Mouse (Mus musculus) heart, embryonic 14.5 days (tissue): Measurements from ENCODE around the gene Cald1. TPM values are rescaled to one million over a fixed set of nuclear protein-coding genes. Genes with fewer than 3 reads are reported as not detected.

Experiments
- ATAC-seq: fragments of 200-750 bp; cut with Nextera tagmentation; 2 replicates; pipeline ENCODE4 v1.8.0; 2017; ENCODE audit warnings: low read depth, moderate TSS enrichment; ENCODE audit not compliant: insufficient number of reproducible peaks, insufficient read depth, low FRiP score
- H3K27ac ChIP-seq, 2 experiments: fragments of 200-500 bp in 1 of 2; fragments of 300-500 bp in 1 of 2; sonication (generic) in 1 of 2; replicated peaks in 1 of 2; 2 replicates each; pipeline ENCODE4 v1.5.1; 2012 to 2014; ENCODE audit warnings: low read depth in 2 of 2, low read length in 2 of 2, control low read depth in 1 of 2, mild to moderate bottlenecking in 1 of 2, mixed read lengths in 1 of 2; ENCODE audit not compliant: control insufficient read depth in 1 of 2, insufficient read depth in 1 of 2
- H3K27me3 ChIP-seq: fragments of 300-500 bp; sonication (generic); 2 replicates; pipeline ENCODE4 v1.6.1; 2014; ENCODE audit warnings: mild to moderate bottlenecking, low read length, control low read depth; ENCODE audit not compliant: control insufficient read depth, insufficient read depth
- H3K36me3 ChIP-seq: fragments of 300-500 bp; sonication (generic); 2 replicates; pipeline ENCODE4 v1.6.1; 2014; ENCODE audit warnings: mild to moderate bottlenecking, control low read depth, low read length, mixed read lengths; ENCODE audit not compliant: control insufficient read depth, insufficient read depth
- H3K4me1 ChIP-seq, 2 experiments: fragments of 200-500 bp in 1 of 2; fragments of 300-500 bp in 1 of 2; sonication (generic) in 1 of 2; 2 replicates each; pipeline ENCODE4 v1.6.1; 2012 to 2014; ENCODE audit warnings: low read length in 2 of 2, control low read depth in 1 of 2, mixed read lengths in 1 of 2; ENCODE audit not compliant: control insufficient read depth in 2 of 2, insufficient read depth in 2 of 2
- H3K4me2 ChIP-seq: fragments of 300-500 bp; sonication (generic); 2 replicates; pipeline ENCODE4 v1.6.1; 2014; ENCODE audit warnings: mild to moderate bottlenecking, low read length
- H3K4me3 ChIP-seq, 2 experiments: fragments of 200-500 bp in 1 of 2; fragments of 300-500 bp in 1 of 2; sonication (generic) in 1 of 2; 2 replicates each; pipeline ENCODE4 v1.5.1; 2012 to 2014; ENCODE audit warnings: low read length in 2 of 2, mild to moderate bottlenecking in 2 of 2, control low read depth in 1 of 2, low read depth in 1 of 2, moderate library complexity in 1 of 2; ENCODE audit not compliant: control insufficient read depth in 1 of 2, insufficient read depth in 1 of 2
- H3K9ac ChIP-seq: fragments of 300-500 bp; sonication (generic); 2 replicates; pipeline ENCODE4 v1.6.1; 2014; ENCODE audit warnings: mild to moderate bottlenecking, low read length
- H3K9me3 ChIP-seq: fragments of 300-500 bp; sonication (generic); 2 replicates; pipeline ENCODE4 v1.6.1; 2016; ENCODE audit warnings: low read length, control low read depth; ENCODE audit not compliant: control insufficient read depth
- WGBS: fragments of 180-500 bp; shearing (Covaris S2); extraction: QIAGEN DNeasy Blood & Tissue Kit; methylation state at CpG from one replicate; pipeline ENCODE4 v1.1.7; 2014; 5-methylcytosine and 5-hydroxymethylcytosine counted together
- polyA plus RNA-seq: library from polyadenylated mRNA; unstranded; fragments of >200 nt; fragmentation: Nextera tagmentation; extraction: Ambion mirVana; gene quantifications from 2 replicates; pipeline ENCODE4 v1.2.1, GENCODE M21; 2014

Gene Cald1
- polyA plus RNA-seq, 1 experiment from 2014 or later: 122 TPM

DNA sequence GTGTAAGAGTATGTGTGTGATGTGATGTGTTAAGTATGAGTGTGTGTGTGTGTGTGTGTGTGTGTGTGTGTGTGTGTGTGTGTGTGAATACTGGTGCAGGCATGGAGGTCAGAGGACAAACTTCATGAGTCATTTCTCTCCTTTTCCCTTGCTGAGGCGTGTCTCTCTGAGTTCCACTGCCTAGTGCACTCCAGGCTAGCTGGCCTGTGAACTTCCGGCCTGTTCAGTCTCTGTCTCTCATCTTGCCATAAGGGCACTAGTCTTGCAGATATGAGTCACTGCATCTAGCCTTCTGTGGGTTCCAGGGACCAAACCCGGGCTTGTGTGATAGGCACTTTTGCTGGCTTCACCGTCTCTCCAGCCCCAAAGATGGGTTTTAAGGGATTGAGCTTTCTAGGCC is 114.9 kb downstream of the Cald1 start:
- H3K27me3 ChIP-seq: no peaks in the 10 kb centered on the region
- 0 out of 2 replicates have a peak, but pooled peaks cover 5% of the 10 kb centered on the region for H3K36me3 ChIP-seq
- H3K27ac ChIP-seq: peak overlapping the region in 1 of 2 experiments; percentile 17; a peak in 1 of 4 replicates
- H3K9ac ChIP-seq: no peak overlapping the region
- no peak overlapping the region for H3K4me3 ChIP-seq
- H3K4me2 ChIP-seq: no peak overlapping the region
- H3K4me1 ChIP-seq: peaks cover 47 to 73% of the 10 kb centered on the region in 2 experiments
- 50% methylated on average over 4 of the region's 4 CpGs for WGBS
- no peaks in the 10 kb centered on the region for H3K9me3 ChIP-seq
- no peak for ATAC-seq

DNA sequence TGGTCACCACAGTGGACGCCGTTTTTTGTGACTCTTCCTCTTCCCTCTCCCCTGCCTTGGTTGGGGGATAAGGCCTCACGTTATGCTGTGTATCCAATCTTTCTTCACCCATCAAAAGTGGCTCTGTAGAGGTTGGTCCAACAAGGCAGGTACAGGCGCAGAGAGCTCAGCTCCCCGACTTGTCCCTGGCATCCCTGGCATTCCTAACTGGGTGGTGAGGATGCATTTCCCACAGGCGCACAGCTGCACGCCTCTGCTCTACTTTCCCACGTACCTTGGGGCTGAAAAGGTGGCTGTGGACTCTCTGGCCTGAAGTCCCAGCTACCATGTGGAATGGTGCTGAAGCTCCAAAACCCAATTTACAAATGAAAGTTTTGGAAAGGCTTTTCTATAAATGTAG is 115.5 kb downstream of the Cald1 start:
- H3K4me1 ChIP-seq: peaks cover 47 to 73% of the 10 kb centered on the region in 2 experiments
- H3K4me3 ChIP-seq: no peak overlapping the region
- 71% methylated on average over 8 of the region's 8 CpGs for WGBS
- no peak overlapping the region for H3K4me2 ChIP-seq
- H3K27ac ChIP-seq: peak overlapping the region in 1 of 2 experiments; percentile 17; a peak in 1 of 4 replicates
- H3K36me3 ChIP-seq: 0 out of 2 replicates have a peak, but pooled peaks cover 5% of the 10 kb centered on the region
- H3K27me3 ChIP-seq: no peaks in the 10 kb centered on the region
- no peak for ATAC-seq
- H3K9me3 ChIP-seq: no peaks in the 10 kb centered on the region
- no peak overlapping the region for H3K9ac ChIP-seq

DNA sequence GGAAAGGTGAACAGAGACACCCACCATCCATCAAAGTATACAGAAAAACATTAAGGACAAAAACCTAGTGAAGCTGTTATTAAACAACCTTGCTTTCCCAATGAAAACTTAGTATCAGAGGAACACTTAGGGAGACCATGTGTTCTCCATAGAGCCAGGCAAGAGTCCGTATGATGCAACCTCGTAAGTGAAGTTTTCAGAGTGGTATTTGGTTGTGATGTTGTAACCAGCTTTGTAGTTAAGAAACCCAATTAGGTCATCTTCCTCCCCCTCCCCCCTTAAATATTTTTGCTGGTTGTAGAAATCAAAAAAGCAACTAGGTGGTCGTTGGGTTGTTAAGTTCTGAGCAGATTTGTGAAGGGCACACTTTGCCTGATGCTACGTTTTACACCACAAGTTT is 116.3 kb downstream of the Cald1 start:
- Histone ChIP-seq H3K36me3 (peaks cover 5% of the 10 kb centered on the region; the same call in 1 of the 2 replicates), H3K4me1 (peaks cover 52 to 76% of the 10 kb centered on the region in 2 experiments), H3K4me3 (no peak overlapping the region), H3K27me3 (no peaks in the 10 kb centered on the region), H3K9ac (no peak overlapping the region), H3K27ac (no peak overlapping the region), H3K9me3 (no peaks in the 10 kb centered on the region), H3K4me2 (no peak overlapping the region)
- WGBS: 85% methylated on average over 4 of the region's 4 CpGs
- ATAC-seq: no peak

DNA sequence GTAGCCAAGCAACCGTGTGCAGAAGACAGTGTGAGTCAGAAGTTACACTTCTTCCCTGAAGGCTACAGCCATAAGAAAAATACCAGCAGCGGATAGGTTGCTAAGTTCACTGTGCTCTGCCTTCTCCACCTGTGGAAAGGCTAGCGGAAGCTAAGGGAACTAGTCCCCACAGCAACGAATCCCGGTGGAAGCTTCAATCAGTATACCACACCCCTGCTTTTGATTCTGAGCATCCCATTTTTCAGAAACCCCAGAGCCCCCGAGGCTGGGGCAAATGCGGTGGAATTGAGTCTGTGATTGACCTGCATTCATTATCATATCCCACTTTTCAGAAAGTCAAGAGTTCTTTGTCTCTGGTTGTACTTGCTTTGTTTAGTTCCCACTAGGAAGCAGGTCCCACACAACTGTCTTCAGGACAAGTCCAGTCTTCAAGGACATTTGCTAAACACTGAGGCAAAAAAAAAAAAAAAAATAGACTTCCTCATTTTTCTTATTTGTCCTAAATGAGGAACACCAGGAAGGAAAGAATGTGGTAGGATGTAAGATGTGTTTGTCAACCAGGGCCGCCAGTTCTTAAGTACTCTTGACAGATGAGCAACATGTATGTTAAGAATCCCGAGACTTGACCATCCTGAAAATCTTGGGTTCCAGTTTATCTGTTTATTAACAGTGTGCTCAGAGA is 118.0 kb downstream of the Cald1 start:
- H3K4me3 ChIP-seq: no peak overlapping the region
- H3K4me2 ChIP-seq: no peak overlapping the region
- H3K9me3 ChIP-seq: no peaks in the 10 kb centered on the region
- H3K27me3 ChIP-seq: no peaks in the 10 kb centered on the region
- H3K9ac ChIP-seq: no peak overlapping the region
- WGBS: 76% methylated on average over 9 of the region's 9 CpGs
- H3K36me3 ChIP-seq: peaks cover 10% of the 10 kb centered on the region
- H3K27ac ChIP-seq: peak overlapping the region in 1 of 2 experiments; percentile 78; a peak in 2 of 4 replicates
- peaks cover 53 to 84% of the 10 kb centered on the region in 2 experiments for H3K4me1 ChIP-seq
- no peak for ATAC-seq

DNA sequence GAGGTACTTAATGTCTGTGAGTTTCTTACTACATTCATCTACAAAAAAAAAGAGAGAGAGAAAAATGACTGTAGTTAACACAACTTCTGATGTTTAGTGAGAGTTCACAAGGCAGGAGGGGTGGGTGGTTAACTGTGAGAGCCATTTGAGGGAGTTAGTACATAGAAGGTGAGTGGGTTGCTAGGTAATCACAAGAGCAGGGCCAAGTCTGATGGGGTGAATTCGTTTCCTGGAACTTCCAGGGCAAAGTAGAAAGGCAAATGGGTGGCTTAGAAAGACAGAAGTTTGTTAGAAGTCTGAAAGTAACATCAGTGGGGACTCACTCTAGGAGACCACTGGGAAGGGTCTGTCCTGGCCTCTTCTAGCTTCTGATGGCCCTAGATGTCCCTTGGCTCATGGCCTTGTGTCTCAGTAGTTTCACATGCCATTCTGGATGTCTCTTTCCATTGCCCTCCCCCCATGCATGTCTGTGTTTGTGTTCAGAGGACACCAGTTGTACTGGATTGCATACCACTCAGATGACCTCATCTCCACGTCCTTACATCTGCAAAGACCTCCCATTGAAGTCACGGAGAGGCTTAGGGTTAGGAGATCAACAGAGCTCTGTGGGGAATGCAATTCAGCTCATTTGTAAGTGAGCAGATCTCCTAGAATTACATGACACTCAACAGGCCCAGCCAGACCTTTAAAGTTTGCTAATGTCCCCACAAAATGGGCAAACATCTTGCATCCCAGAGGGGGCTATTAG is 118.8 kb downstream of the Cald1 start:
- Histone ChIP-seq H3K4me3 (no peak overlapping the region), H3K27ac (peak overlapping the region; percentile 76 to 78), H3K9ac (no peak overlapping the region), H3K4me2 (0 out of 2 replicates have a peak overlapping the region, but pooled peaks have one; percentile 10), H3K9me3 (no peaks in the 10 kb centered on the region), H3K4me1 (peaks cover 56 to 85% of the 10 kb centered on the region in 2 experiments), H3K27me3 (no peaks in the 10 kb centered on the region), H3K36me3 (peaks cover 10% of the 10 kb centered on the region)
- 8% methylated on average over 3 of the region's 3 CpGs for WGBS
- ATAC-seq: peak; percentile 52; the same call in 1 of the 2 replicates

DNA sequence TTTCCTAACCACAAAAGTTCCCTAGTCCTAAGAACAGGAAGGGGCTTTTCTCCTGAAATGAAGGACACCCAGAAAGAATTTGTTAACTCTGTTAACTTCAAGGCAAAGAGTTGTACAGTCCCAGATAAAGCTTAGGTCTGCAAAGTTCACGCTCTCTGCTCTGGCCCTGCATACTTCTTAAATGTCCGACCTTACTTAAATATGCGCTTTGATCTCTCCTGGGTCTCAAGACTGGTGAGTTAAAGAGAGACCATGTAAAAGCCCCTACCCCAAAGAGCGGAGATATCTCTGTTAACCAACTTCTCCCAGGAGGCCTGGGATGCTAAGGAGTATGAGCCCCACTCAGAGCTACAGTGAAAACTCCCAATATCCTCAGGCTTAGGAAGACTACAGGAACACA is 119.4 kb downstream of the Cald1 start:
- H3K27me3 ChIP-seq: no peaks in the 10 kb centered on the region
- peaks cover 59 to 85% of the 10 kb centered on the region in 2 experiments for H3K4me1 ChIP-seq
- H3K9ac ChIP-seq: no peak overlapping the region
- peaks cover 10% of the 10 kb centered on the region for H3K36me3 ChIP-seq
- H3K4me3 ChIP-seq: no peak overlapping the region
- no peaks in the 10 kb centered on the region for H3K9me3 ChIP-seq
- peak overlapping the region; percentile 76 to 78 for H3K27ac ChIP-seq
- no peak for ATAC-seq
- 59% methylated on average over 4 of the region's 4 CpGs for WGBS
- no peak overlapping the region for H3K4me2 ChIP-seq

DNA sequence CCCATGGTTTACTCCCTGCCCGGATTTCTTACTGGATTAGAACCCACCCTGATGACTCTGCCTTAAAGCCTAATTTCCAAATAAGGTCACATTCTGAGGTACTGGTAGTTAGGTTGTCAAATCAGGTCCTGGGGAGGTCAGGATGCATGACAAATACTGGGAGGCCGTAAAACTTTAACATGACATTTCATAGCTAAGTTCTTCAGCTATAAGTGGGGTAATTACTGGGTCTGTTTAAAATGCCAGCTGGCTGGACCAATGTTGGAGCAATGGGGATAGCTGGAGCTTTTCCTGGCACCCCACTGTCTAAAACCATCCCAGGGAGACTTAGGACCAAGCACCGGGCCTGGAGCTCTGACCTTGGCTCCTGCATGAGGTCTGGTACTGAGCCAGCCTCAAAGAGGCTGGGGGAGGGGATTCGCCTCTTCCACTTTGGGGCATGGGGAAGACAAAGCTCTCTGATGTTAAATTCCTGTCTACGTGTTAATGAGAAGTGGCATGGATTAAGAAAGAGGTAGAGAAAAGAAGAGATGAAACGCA is 120.9 kb downstream of the Cald1 start:
- Histone ChIP-seq H3K4me2 (peak overlapping the region; percentile 2; the same call in 1 of the 2 replicates), H3K9me3 (no peaks in the 10 kb centered on the region), H3K4me3 (no peak overlapping the region), H3K4me1 (peaks cover 49 to 79% of the 10 kb centered on the region in 2 experiments), H3K27me3 (no peaks in the 10 kb centered on the region), H3K9ac (no peak overlapping the region), H3K36me3 (peaks cover 10% of the 10 kb centered on the region), H3K27ac (peak overlapping the region; percentile 37 to 64)
- ATAC-seq: no peak
- WGBS: 47% methylated on average over 6 of the region's 6 CpGs
